Mouse (Mus musculus) layer of hippocampus, postnatal 36 days (tissue): ENCODE measurements around the gene Bdkrb2. TPM values are rescaled to one million over a fixed set of nuclear protein-coding genes. Genes with fewer than 3 reads are reported as not detected.

ENCODE experiments used
- DNase-seq, 2 experiments: peaks; one replicate each; pipeline ENCODE4 v3.0.0; 2022
- total RNA-seq, 2 experiments: library from RNA; stranded (reverse); gene quantifications; 2 replicates each; pipeline ENCODE4 v1.2.3; 2021

Bdkrb2 gene
- under 1 TPM; 0.20 to 0.35 TPM for total RNA-seq

GRCm38 (mm10) chr12:105562936-105563680, at the start of gene Bdkrb2:
TSS of gene Bdkrb2 (plus strand) at chr12:105563226.
- no peak for DNase-seq

- DNase-seq, result no peak
Measured at GRCm38 (mm10) chr12:105514111-105514510, 48.9 kb upstream of the Bdkrb2 start.

- no peak for DNase-seq
Measured at GRCm38 (mm10) chr12:105517026-105517675, 45.9 kb upstream of the Bdkrb2 start.

GRCm38 (mm10) chr12:105519851-105520250, 43.2 kb upstream of the Bdkrb2 start:
- no peak for DNase-seq

GRCm38 (mm10) chr12:105521170-105521762, 41.8 kb upstream of the Bdkrb2 start:
- DNase-seq, result no peak

- DNase-seq, result no peak
Measured at GRCm38 (mm10) chr12:105523737-105524136, 39.3 kb upstream of the Bdkrb2 start.

- DNase-seq, result no peak
Measured at GRCm38 (mm10) chr12:105526186-105526585, 36.8 kb upstream of the Bdkrb2 start.

GRCm38 (mm10) chr12:105526829-105527228, 36.2 kb upstream of the Bdkrb2 start:
- DNase-seq, result peak in 1 of 2 experiments; percentile 52

- no peak for DNase-seq
Measured at GRCm38 (mm10) chr12:105529545-105529944, 33.5 kb upstream of the Bdkrb2 start.

GRCm38 (mm10) chr12:105531724-105532371, 31.2 kb upstream of the Bdkrb2 start:
- DNase-seq, result no peak

- no peak for DNase-seq
Measured at GRCm38 (mm10) chr12:105534842-105535241, 28.2 kb upstream of the Bdkrb2 start.

- DNase-seq, result no peak
Measured at GRCm38 (mm10) chr12:105535968-105536760, 26.9 kb upstream of the Bdkrb2 start.

- DNase-seq, result no peak
Measured at GRCm38 (mm10) chr12:105537162-105537561, 25.9 kb upstream of the Bdkrb2 start.

- no peak for DNase-seq
Measured at GRCm38 (mm10) chr12:105539649-105540048, 23.4 kb upstream of the Bdkrb2 start.

- DNase-seq, result no peak
Measured at GRCm38 (mm10) chr12:105541590-105542402, 21.2 kb upstream of the Bdkrb2 start.

- DNase-seq, result no peak
Measured at GRCm38 (mm10) chr12:105542513-105542912, 20.5 kb upstream of the Bdkrb2 start.

GRCm38 (mm10) chr12:105543176-105543575, 19.9 kb upstream of the Bdkrb2 start:
- no peak for DNase-seq

- peak; percentile 25 to 28 for DNase-seq
Measured at GRCm38 (mm10) chr12:105543751-105544150, 19.3 kb upstream of the Bdkrb2 start.

- no peak for DNase-seq
Measured at GRCm38 (mm10) chr12:105544872-105545271, 18.2 kb upstream of the Bdkrb2 start.

- DNase-seq, result no peak
Measured at GRCm38 (mm10) chr12:105545696-105546435, 17.2 kb upstream of the Bdkrb2 start.

- DNase-seq, result no peak
Measured at GRCm38 (mm10) chr12:105546538-105546937, 16.5 kb upstream of the Bdkrb2 start.
